In the genomic region with DNA sequence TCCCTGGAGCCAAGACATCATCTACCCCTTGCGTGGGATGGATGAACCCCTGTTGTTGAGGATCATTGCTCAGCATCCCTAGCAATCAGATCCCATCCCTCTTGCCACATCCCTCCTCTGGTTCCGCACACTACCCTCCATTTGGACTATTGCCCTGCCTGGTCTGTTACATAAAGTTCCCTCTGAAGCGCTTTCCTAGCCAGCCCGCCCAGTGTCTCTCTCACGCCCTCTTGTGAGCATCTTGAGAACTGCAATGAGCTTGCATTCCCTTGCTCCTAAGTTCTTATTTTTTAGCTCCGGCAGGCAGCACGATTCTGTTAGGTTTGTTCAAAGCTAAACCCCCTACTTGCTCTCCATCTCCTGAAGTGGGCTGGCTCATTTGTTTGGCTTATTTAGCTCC, we compare ENCODE assay signal across 10 mouse cellular contexts. TPM values are rescaled to one million over a fixed set of nuclear protein-coding genes. Genes with fewer than 3 reads are reported as not detected.
DNase-seq lines count a peak whose midpoint lies in the region; ATAC-seq and TF ChIP-seq lines count a peak whose summit lies in the region.
"Had no signal": no experiment of that assay in that cellular context is flagged by ENCODE, and none has a peak within 500 bp of the region (broad histone marks: within the 10 kb centered on the region; RNA-seq: fewer than 3 reads in every experiment).

No protein-coding gene starts in this region.

- H3K4me2 ChIP-seq in intestine, embryonic 14.5 days (ENCODE audit: low read length) = no peak overlapping the region
- H3K4me2 ChIP-seq in intestine, embryonic 15.5 days (replicated peaks) = no peak overlapping the region
- no peak overlapping the region for H3K4me2 ChIP-seq in embryonic facial prominence, embryonic 12.5 days (replicated peaks)
- H3K4me2 ChIP-seq: limb, embryonic 13.5 days had no signal

- H3K4me1 ChIP-seq in intestine, embryonic 14.5 days (replicated peaks; ENCODE audit: control insufficient read depth, insufficient read depth, low read length) = no peaks in the 10 kb centered on the region
- no peaks in the 10 kb centered on the region for H3K4me1 ChIP-seq in intestine, embryonic 15.5 days (replicated peaks)
- no peaks in the 10 kb centered on the region for H3K4me1 ChIP-seq in bone marrow, adult 2 months (ENCODE audit: control insufficient read depth, insufficient read depth, low read length)
- no peaks in the 10 kb centered on the region for H3K4me1 ChIP-seq in embryonic facial prominence, embryonic 12.5 days
- H3K4me1 ChIP-seq in testis, adult 2 months (ENCODE audit: control insufficient read depth, insufficient read depth, low read length) = no peaks in the 10 kb centered on the region; the same call in 1 of the 2 replicates
- H3K4me1 ChIP-seq: limb, embryonic 13.5 days had no signal

- WGBS in intestine, embryonic 14.5 days = 36% methylated on average over 7 of the region's 7 CpGs
- 30% methylated on average over 7 of the region's 7 CpGs for WGBS in intestine, embryonic 15.5 days
- 28% methylated on average over 7 of the region's 7 CpGs for WGBS in bone marrow, adult 2 months
- 33% methylated on average over 7 of the region's 7 CpGs for WGBS in embryonic facial prominence, embryonic 12.5 days

- no peak overlapping the region for H3K4me3 ChIP-seq in intestine, embryonic 14.5 days (ENCODE audit: low read depth, low read length)
- no peak overlapping the region for H3K4me3 ChIP-seq in intestine, embryonic 15.5 days (replicated peaks)
- H3K4me3 ChIP-seq in bone marrow, adult 2 months (replicated peaks; ENCODE audit: control insufficient read depth, low read depth, low read length) = no peak overlapping the region
- H3K4me3 ChIP-seq in embryonic facial prominence, embryonic 12.5 days = no peak overlapping the region
- H3K4me3 ChIP-seq in layer of hippocampus, adult 2 months = no peak overlapping the region
- peak overlapping the region; percentile 79 for H3K4me3 ChIP-seq in testis, adult 2 months (ENCODE audit: control insufficient read depth, low read depth, low read length)
- H3K4me3 ChIP-seq: limb, embryonic 13.5 days had no signal

- H3K9me3 ChIP-seq in intestine, embryonic 14.5 days (ENCODE audit: control insufficient read depth, low read length) = no peaks in the 10 kb centered on the region
- no peaks in the 10 kb centered on the region for H3K9me3 ChIP-seq in intestine, embryonic 15.5 days
- H3K9me3 ChIP-seq in embryonic facial prominence, embryonic 12.5 days = no peaks in the 10 kb centered on the region
- H3K9me3 ChIP-seq: limb, embryonic 13.5 days had no signal

- no peaks in the 10 kb centered on the region for H3K36me3 ChIP-seq in intestine, embryonic 14.5 days (ENCODE audit: control insufficient read depth, insufficient read depth, low read length)
- no peaks in the 10 kb centered on the region for H3K36me3 ChIP-seq in intestine, embryonic 15.5 days
- H3K36me3 ChIP-seq in embryonic facial prominence, embryonic 12.5 days = no peaks in the 10 kb centered on the region
- H3K36me3 ChIP-seq in testis, adult 2 months (ENCODE audit: control insufficient read depth, insufficient read depth, low read length) = no peaks in the 10 kb centered on the region
- H3K36me3 ChIP-seq: limb, embryonic 13.5 days had no signal

- peak; percentile 75 for DNase-seq in intestine, embryonic 14.5 days (ENCODE audit: low spot score)
- peak; percentile 41 to 66 for DNase-seq in layer of hippocampus, adult 2 months (ENCODE audit: low spot score in 2 of 2)
- DNase-seq in lung, postnatal 14 days = peak; percentile 12
- no peak for DNase-seq in T-cell, adult 2 months (ENCODE audit: low spot score)

- no peaks in the 10 kb centered on the region for H3K27me3 ChIP-seq in intestine, embryonic 14.5 days (replicated peaks; ENCODE audit: control insufficient read depth, insufficient read depth, low read length)
- 0 out of 2 replicates have a peak, but pooled peaks cover 4% of the 10 kb centered on the region for H3K27me3 ChIP-seq in intestine, embryonic 15.5 days (replicated peaks)
- H3K27me3 ChIP-seq in embryonic facial prominence, embryonic 12.5 days = no peaks in the 10 kb centered on the region
- no peaks in the 10 kb centered on the region for H3K27me3 ChIP-seq in testis, adult 2 months (ENCODE audit: control insufficient read depth, insufficient read depth, low read length)
- H3K27me3 ChIP-seq: limb, embryonic 13.5 days had no signal

- H3K27ac ChIP-seq in intestine, embryonic 14.5 days (ENCODE audit: low read depth) = no peak overlapping the region
- H3K27ac ChIP-seq in intestine, embryonic 15.5 days = no peak overlapping the region
- no peak overlapping the region for H3K27ac ChIP-seq in bone marrow, adult 2 months (ENCODE audit: control insufficient read depth, insufficient read depth, low read depth, low read length, poor library complexity)
- no peak overlapping the region for H3K27ac ChIP-seq in embryonic facial prominence, embryonic 12.5 days
- H3K27ac ChIP-seq in layer of hippocampus, adult 2 months = no peak overlapping the region
- no peak overlapping the region for H3K27ac ChIP-seq in testis, adult 2 months (ENCODE audit: control insufficient read depth, insufficient read depth, low read depth, low read length)
- H3K27ac ChIP-seq: limb, embryonic 13.5 days had no signal

- no peak overlapping the region for H3K9ac ChIP-seq in intestine, embryonic 14.5 days (ENCODE audit: low read length)
- H3K9ac ChIP-seq in intestine, embryonic 15.5 days = no peak overlapping the region
- H3K9ac ChIP-seq in embryonic facial prominence, embryonic 12.5 days = no peak overlapping the region
- H3K9ac ChIP-seq: limb, embryonic 13.5 days had no signal

- TF ChIP-seq POLR2A in bone marrow, adult 2 months (IDR thresholded peaks at IDR 0.05; ENCODE audit: borderline replicate concordance, control insufficient read depth, low read depth, low read length) = no peak
- TF ChIP-seq POLR2A in testis, adult 2 months (IDR thresholded peaks at IDR 0.05; ENCODE audit: control insufficient read depth, low read depth, low read length) = no peak

- no peak for ATAC-seq in intestine, embryonic 14.5 days (replicated peaks; ENCODE audit: low FRiP score, low TSS enrichment, low read depth)
- no peak for ATAC-seq in intestine, embryonic 15.5 days
- 0 out of 2 replicates have a peak, but pooled peaks have one; percentile 10 for ATAC-seq in embryonic facial prominence, embryonic 12.5 days (ENCODE audit: insufficient number of reproducible peaks, insufficient read depth, low FRiP score, low TSS enrichment)

- TF ChIP-seq CTCF in bone marrow, adult 2 months (IDR thresholded peaks at IDR 0.05; ENCODE audit: control insufficient read depth, insufficient read depth, low read length) = peak; percentile 23; the same call in 1 of the 2 replicates
- TF ChIP-seq CTCF in layer of hippocampus, adult 2 months (conservative IDR thresholded peaks at IDR 0.05) = peak; percentile 92
- peak; percentile 85 for TF ChIP-seq CTCF in testis, adult 2 months (IDR thresholded peaks at IDR 0.05; ENCODE audit: control insufficient read depth, insufficient read depth, insufficient replicate concordance, low read depth, low read length)

RNA-seq across cellular contexts. Expression of a gene that starts 6.2 kb away (rescaled TPM):
- polyA plus RNA-seq in intestine, embryonic 14.5 days (2014; fragmentation: Nextera tagmentation; extraction: Ambion mirVana) = not detected in 2 replicates
- not detected in 2 replicates for polyA plus RNA-seq in intestine, embryonic 15.5 days (2015; fragmentation: Nextera tagmentation; extraction: Ambion mirVana)
- not detected in 2 replicates for polyA plus RNA-seq in bone marrow, adult 2 months (2011; ENCODE audit: insufficient read depth, insufficient read length, low replicate concordance, missing spikeins)
- not detected in 2 replicates for polyA plus RNA-seq in embryonic facial prominence, embryonic 12.5 days (2016; fragmentation: Nextera tagmentation; extraction: Ambion mirVana)
- total RNA-seq in layer of hippocampus, adult 2 months (2021) = under 1 TPM; 0.41 to 0.56 TPM
- 0.22 and 0.25 TPM in 2 replicates for polyA plus RNA-seq in testis, adult 2 months (2012; rRNA removed)
- polyA plus RNA-seq: limb, embryonic 13.5 days had no signal

RNA-seq across cellular contexts. Expression of a gene that starts 10.2 kb away (rescaled TPM):
- polyA plus RNA-seq in intestine, embryonic 14.5 days (2014; fragmentation: Nextera tagmentation; extraction: Ambion mirVana) = not detected in 2 replicates
- not detected in 2 replicates for polyA plus RNA-seq in intestine, embryonic 15.5 days (2015; fragmentation: Nextera tagmentation; extraction: Ambion mirVana)
- polyA plus RNA-seq in bone marrow, adult 2 months (2011; ENCODE audit: insufficient read depth, insufficient read length, low replicate concordance, missing spikeins) = not detected in 2 replicates
- polyA plus RNA-seq in embryonic facial prominence, embryonic 12.5 days (2016; fragmentation: Nextera tagmentation; extraction: Ambion mirVana) = not detected in 2 replicates
- not detected for total RNA-seq in layer of hippocampus, adult 2 months (2021)
- polyA plus RNA-seq in testis, adult 2 months (2012; rRNA removed) = 114 and 155 TPM in 2 replicates
- total RNA-seq: adrenal gland, adult 18-20 months had no signal
- polyA plus RNA-seq: limb, embryonic 13.5 days had no signal

RNA-seq across cellular contexts. Expression of a gene that starts 34.0 kb away (rescaled TPM):
- polyA plus RNA-seq in intestine, embryonic 14.5 days (2014; fragmentation: Nextera tagmentation; extraction: Ambion mirVana) = not detected in 2 replicates
- polyA plus RNA-seq in intestine, embryonic 15.5 days (2015; fragmentation: Nextera tagmentation; extraction: Ambion mirVana) = not detected in 2 replicates
- 3.4 TPM in 1 of 2 replicates, not detected in the other for polyA plus RNA-seq in bone marrow, adult 2 months (2011; ENCODE audit: insufficient read depth, insufficient read length, low replicate concordance, missing spikeins)
- not detected in 2 replicates for polyA plus RNA-seq in embryonic facial prominence, embryonic 12.5 days (2016; fragmentation: Nextera tagmentation; extraction: Ambion mirVana)
- not detected for total RNA-seq in layer of hippocampus, adult 2 months (2021)
- 0.07 TPM in 2 replicates for polyA plus RNA-seq in testis, adult 2 months (2012; rRNA removed)
- total RNA-seq: adrenal gland, adult 18-20 months had no signal
- polyA plus RNA-seq: limb, embryonic 13.5 days had no signal

RNA-seq across cellular contexts. Expression of a gene that starts 41.1 kb away (rescaled TPM):
- not detected in 2 replicates for polyA plus RNA-seq in intestine, embryonic 14.5 days (2014; fragmentation: Nextera tagmentation; extraction: Ambion mirVana)
- polyA plus RNA-seq in intestine, embryonic 15.5 days (2015; fragmentation: Nextera tagmentation; extraction: Ambion mirVana) = not detected in 2 replicates
- 9.7 TPM in 1 of 2 replicates, not detected in the other for polyA plus RNA-seq in bone marrow, adult 2 months (2011; ENCODE audit: insufficient read depth, insufficient read length, low replicate concordance, missing spikeins)
- not detected in 2 replicates for polyA plus RNA-seq in embryonic facial prominence, embryonic 12.5 days (2016; fragmentation: Nextera tagmentation; extraction: Ambion mirVana)
- not detected for total RNA-seq in layer of hippocampus, adult 2 months (2021)
- 0.02 TPM in 1 of 2 replicates, not detected in the other for polyA plus RNA-seq in testis, adult 2 months (2012; rRNA removed)
- polyA plus RNA-seq: limb, embryonic 13.5 days had no signal

RNA-seq across cellular contexts. Expression of a gene that starts 54.0 kb away (rescaled TPM):
- not detected in 2 replicates for polyA plus RNA-seq in intestine, embryonic 14.5 days (2014; fragmentation: Nextera tagmentation; extraction: Ambion mirVana)
- polyA plus RNA-seq in intestine, embryonic 15.5 days (2015; fragmentation: Nextera tagmentation; extraction: Ambion mirVana) = 0.18 and 0.82 TPM in 2 replicates
- polyA plus RNA-seq in bone marrow, adult 2 months (2011; ENCODE audit: insufficient read depth, insufficient read length, low replicate concordance, missing spikeins) = not detected in 2 replicates
- not detected in 2 replicates for polyA plus RNA-seq in embryonic facial prominence, embryonic 12.5 days (2016; fragmentation: Nextera tagmentation; extraction: Ambion mirVana)
- not detected for total RNA-seq in layer of hippocampus, adult 2 months (2021)
- 0.06 TPM in 1 of 2 replicates, not detected in the other for polyA plus RNA-seq in testis, adult 2 months (2012; rRNA removed)
- total RNA-seq: adrenal gland, adult 18-20 months had no signal
- polyA plus RNA-seq: limb, embryonic 13.5 days had no signal

Comparison
In these comparisons a context has a peak if more than half of its experiments do, and no peak if none do; other contexts are left out.
1. CTCF ChIP-seq: peak in every context shown above with its lines; median percentile 92 in layer of hippocampus, adult 2 months; 85 in testis, adult 2 months; 23 in bone marrow, adult 2 months.
2. RNA of a gene that starts 10.2 kb away (polyA plus RNA-seq): 114 to 155 TPM in testis, adult 2 months; not detected in intestine, embryonic 14.5 days, not detected in intestine, embryonic 15.5 days, not detected in bone marrow, adult 2 months and not detected in embryonic facial prominence, embryonic 12.5 days; every median in the first group is over 100 times any median in the second.